Mouse (Mus musculus): ENCODE data around the gene Vnn3.

Gene Vnn3

GRCm38 (mm10) chr10:23894601-23895349, 43.5 kb downstream of the Vnn3 start, which contains the start of gene Vnn1:
TSS of gene Vnn1 (plus strand) at chr10:23894688.
- DNase-seq, result no peak

- no peak for DNase-seq
Measured at GRCm38 (mm10) chr10:23895376-23895775, 44.1 kb downstream of the Vnn3 start.

DNA sequence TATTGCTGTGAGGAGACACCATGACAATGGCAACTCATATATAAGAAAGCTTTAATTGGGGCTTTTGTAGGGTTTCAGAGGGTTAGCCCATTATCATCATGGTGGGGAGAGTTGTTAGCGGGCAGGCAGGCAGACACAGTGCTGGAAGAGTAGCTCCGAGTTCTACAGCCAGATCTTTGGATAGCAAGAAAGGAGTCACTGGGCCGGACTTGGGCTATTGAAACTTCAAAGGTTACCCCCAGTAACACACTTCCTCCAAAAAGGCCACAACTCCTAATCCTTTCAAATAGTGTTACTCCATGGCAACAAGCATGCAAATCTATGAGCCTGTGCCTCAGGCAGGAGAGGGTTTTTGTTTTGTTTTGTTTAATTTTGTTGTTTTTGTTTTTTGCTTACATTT, 49.9 kb downstream of the Vnn3 start:
- DNase-seq, result no peak

DNA sequence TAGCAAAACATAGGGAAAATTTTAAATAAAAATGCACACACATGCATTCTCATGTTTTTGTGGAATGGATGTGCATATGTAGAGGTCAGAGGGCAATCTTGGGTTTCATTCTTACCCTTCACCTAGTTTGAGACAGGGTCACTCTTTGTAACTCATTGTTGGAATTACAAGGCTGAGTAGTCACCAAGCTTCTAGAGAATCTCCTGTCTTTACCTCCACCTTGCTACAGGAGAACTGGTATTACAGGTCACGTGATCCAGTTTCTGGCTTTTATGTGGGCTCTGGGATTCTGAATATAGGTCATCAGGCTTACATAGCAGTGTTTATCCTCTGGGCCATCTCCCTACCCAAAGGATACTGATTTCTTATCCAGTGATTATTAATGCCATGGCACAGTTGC, 54.4 kb downstream of the Vnn3 start:
- no peak for DNase-seq
